Mouse (Mus musculus) E14TG2a.4 (cell line): ENCODE measurements around the gene Ttc4.

Experiments used
- CTCF ChIP-seq: conservative IDR thresholded peaks from 2 replicates; pipeline ENCODE4 v1.5.1; 2014; ENCODE audit warnings: low read length
- NANOG ChIP-seq: IDR thresholded peaks from 2 replicates; pipeline ENCODE4 v1.6.1; 2014; ENCODE audit warnings: borderline replicate concordance, low read length, mixed read lengths
- POU5F1 ChIP-seq: IDR thresholded peaks from 2 replicates; pipeline ENCODE4 v1.6.1; 2014; ENCODE audit warnings: low read length, borderline replicate concordance

DNA sequence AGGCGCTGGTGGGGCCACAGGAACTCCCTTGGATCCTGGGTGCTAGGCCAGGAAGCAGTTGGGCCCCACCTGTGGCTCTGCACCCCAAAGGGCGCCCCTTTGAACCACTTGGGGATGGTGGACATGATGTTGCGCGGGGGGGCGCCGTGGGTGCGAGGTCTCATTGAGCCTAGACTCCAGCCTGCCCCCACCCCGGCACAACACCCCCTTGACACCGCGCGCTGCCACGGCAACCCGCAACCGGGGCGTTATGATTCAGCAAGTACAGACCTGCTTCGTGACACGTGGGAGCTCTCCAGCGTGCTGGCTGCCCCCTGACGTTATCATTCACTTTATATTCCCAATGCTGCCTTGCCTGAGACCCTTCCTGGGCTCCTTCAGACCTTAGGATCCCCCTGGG is 61.7 kb downstream of the Ttc4 start, which contains the start of gene Lexm:
- TF ChIP-seq CTCF: no peak
- TF ChIP-seq NANOG: no peak
- TF ChIP-seq POU5F1: no peak
